Mouse (Mus musculus): Measurements from ENCODE around the gene Lgmn.

- TF ChIP-seq CTCF (IDR thresholded peaks at IDR 0.05; ENCODE audit: low read depth) (no peak), EP300 (IDR thresholded peaks at IDR 0.05; ENCODE audit: low read depth) (no peak)
Measured at GRCm38 (mm10) chr12:102350997-102351396, 88.6 kb downstream of the Lgmn start.
